Mouse (Mus musculus) heart, adult 2 months (tissue): ENCODE measurements around the gene Ins2.

Source experiments
- CTCF ChIP-seq: fragments of 200-600 bp; IDR thresholded peaks from 2 replicates; pipeline ENCODE4 v1.8.1; 2022; ENCODE audit warnings: antibody characterized with exemption, mild to moderate bottlenecking, moderate library complexity
- EP300 ChIP-seq: fragments of 200-500 bp; IDR thresholded peaks from 2 replicates; pipeline ENCODE4 v1.6.1; 2011; ENCODE audit warnings: low read depth, low read length, control low read depth; ENCODE audit not compliant: insufficient read depth
- POLR2A ChIP-seq: fragments of 200-500 bp; IDR thresholded peaks from 2 replicates; pipeline ENCODE4 v1.6.1; 2011; ENCODE audit warnings: mild to moderate bottlenecking, low read depth, low read length, control low read depth; ENCODE audit not compliant: insufficient read depth

DNA sequence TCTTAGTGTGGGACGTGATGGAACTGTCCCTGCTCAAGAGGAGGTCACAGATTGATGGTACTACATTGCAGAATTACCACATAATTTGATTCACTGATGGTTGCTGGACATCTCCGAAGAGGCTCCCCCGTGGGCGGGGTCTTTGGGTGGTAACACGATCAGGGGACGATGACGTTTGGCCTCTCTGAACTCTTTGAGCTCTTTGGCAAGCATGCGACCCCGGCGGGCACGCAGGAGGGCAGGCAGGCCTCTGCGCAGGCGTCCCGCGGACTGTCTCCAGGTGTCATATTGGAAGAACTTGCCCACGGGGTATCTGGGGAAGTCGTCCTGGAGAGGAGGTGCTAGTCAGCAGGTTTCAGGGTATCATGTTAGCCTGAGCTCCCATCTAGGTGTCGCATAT lies 89.5 kb downstream of the Ins2 start:
- TF ChIP-seq POLR2A (no peak), CTCF (no peak), EP300 (no peak)
